Mouse (Mus musculus) forebrain, embryonic 14.5 days (tissue): Measurements from ENCODE around the gene Odf3l2. TPM values are rescaled to one million over a fixed set of nuclear protein-coding genes. Genes with fewer than 3 reads are reported as not detected.
A peak's percentile ranks its signal among the peaks of the same experiment; 100 is the strongest.

Source experiments
- ATAC-seq: fragments of 200-750 bp; cut with Nextera tagmentation; 2 replicates; pipeline ENCODE4 v1.8.0; 2017; ENCODE audit warnings: mild to moderate bottlenecking, moderate library complexity
- DNase-seq: peaks from one replicate; pipeline ENCODE4 v3.0.0-alpha.2; 2015; ENCODE audit warnings: low spot score
- H3K27ac ChIP-seq: fragments of 300-500 bp; sonication (generic); 2 replicates; pipeline ENCODE4 v1.5.1; 2014; ENCODE audit warnings: low read depth, mild to moderate bottlenecking, control low read depth, low read length, moderate library complexity
- H3K27me3 ChIP-seq: fragments of 300-500 bp; sonication (generic); replicated peaks from 2 replicates; pipeline ENCODE4 v1.6.1; 2014; ENCODE audit warnings: low read length, control low read depth, mixed read lengths; ENCODE audit not compliant: control insufficient read depth, insufficient read depth
- H3K36me3 ChIP-seq: fragments of 300-500 bp; sonication (generic); 2 replicates; pipeline ENCODE4 v1.6.1; 2014; ENCODE audit warnings: low read length, control low read depth; ENCODE audit not compliant: control insufficient read depth, insufficient read depth
- H3K4me1 ChIP-seq: fragments of 300-500 bp; sonication (generic); 2 replicates; pipeline ENCODE4 v1.6.1; 2014; ENCODE audit warnings: antibody characterized with exemption, low read length, control low read depth; ENCODE audit not compliant: control insufficient read depth, insufficient read depth
- H3K4me2 ChIP-seq: fragments of 300-500 bp; sonication (generic); 2 replicates; pipeline ENCODE4 v1.6.1; 2014; ENCODE audit warnings: mild to moderate bottlenecking, control low read depth, low read length
- H3K4me3 ChIP-seq: fragments of 300-500 bp; sonication (generic); 2 replicates; pipeline ENCODE4 v1.5.1; 2014; ENCODE audit warnings: low read depth, low read length, control low read depth
- H3K9ac ChIP-seq: fragments of 300-500 bp; sonication (generic); 2 replicates; pipeline ENCODE4 v1.6.1; 2014; ENCODE audit warnings: mild to moderate bottlenecking, low read length, control low read depth, moderate library complexity
- H3K9me3 ChIP-seq: fragments of 300-500 bp; sonication (generic); replicated peaks from 2 replicates; pipeline ENCODE4 v1.6.1; 2016; ENCODE audit warnings: low read length, control low read depth, mixed read lengths; ENCODE audit not compliant: control insufficient read depth
- WGBS: fragments of 180-500 bp; shearing (Covaris S2); extraction: QIAGEN DNeasy Blood & Tissue Kit; methylation state at CpG from one replicate; pipeline ENCODE4 v1.1.7; 2014; 5-methylcytosine and 5-hydroxymethylcytosine counted together
- polyA plus RNA-seq: library from polyadenylated mRNA; unstranded; fragments of >200 nt; fragmentation: Nextera tagmentation; extraction: Ambion mirVana; gene quantifications from 2 replicates; pipeline ENCODE4 v1.2.1, GENCODE M21; 2014

Gene Odf3l2
- polyA plus RNA-seq, 1 experiment from 2014 or later: 0.14 TPM

- H3K9me3 ChIP-seq: no peaks in the 10 kb centered on the region
- H3K4me1 ChIP-seq: peaks cover 10% of the 10 kb centered on the region
- no peak for DNase-seq
- no peak for ATAC-seq
- H3K4me2 ChIP-seq: no peak overlapping the region
- no peak overlapping the region for H3K4me3 ChIP-seq
- 94% methylated on average over 25 of the region's 25 CpGs for whole genome bisulfite sequencing
- no peak overlapping the region for H3K27ac ChIP-seq
- peaks cover 56% of the 10 kb centered on the region for H3K36me3 ChIP-seq
- no peak overlapping the region for H3K9ac ChIP-seq
- no peaks in the 10 kb centered on the region for H3K27me3 ChIP-seq
These were observed 39.4 kb upstream of the Odf3l2 start for GRCm38 (mm10) chr10:79684770-79685600.

GRCm38 (mm10) chr10:79683726-79684640, 38.4 kb upstream of the Odf3l2 start:
- Histone ChIP-seq H3K9me3 (no peaks in the 10 kb centered on the region), H3K36me3 (peaks cover 49% of the 10 kb centered on the region), H3K4me3 (0 out of 2 replicates have a peak overlapping the region, but pooled peaks have one; percentile 77), H3K27me3 (no peaks in the 10 kb centered on the region), H3K27ac (no peak overlapping the region), H3K9ac (peak overlapping the region; percentile 82; the same call in 1 of the 2 replicates), H3K4me2 (peak overlapping the region; percentile 90), H3K4me1 (peaks cover 10% of the 10 kb centered on the region)
- 89% methylated on average over 6 of the region's 6 CpGs for WGBS
- ATAC-seq: no peak
- no peak for DNase-seq

- Histone ChIP-seq H3K27ac (no peak overlapping the region), H3K4me3 (peak overlapping the region; percentile 77)
- 10% methylated on average over 10 of the region's 10 CpGs for WGBS
These were observed 37.5 kb upstream of the Odf3l2 start for GRCm38 (mm10) chr10:79682916-79683582.

GRCm38 (mm10) chr10:79682551-79682915, 37.0 kb upstream of the Odf3l2 start:
- ATAC-seq (0 out of 2 replicates have a peak, but pooled peaks have one; percentile 2), DNase-seq (no peak)
- no peaks in the 10 kb centered on the region for H3K9me3 ChIP-seq
- H3K9ac ChIP-seq: peak overlapping the region; percentile 82
- H3K4me3 ChIP-seq: peak overlapping the region; percentile 77
- H3K27ac ChIP-seq: peak overlapping the region; percentile 60; the same call in 1 of the 2 replicates
- no peaks in the 10 kb centered on the region for H3K27me3 ChIP-seq
- peaks cover 10% of the 10 kb centered on the region for H3K4me1 ChIP-seq
- peak overlapping the region; percentile 90 for H3K4me2 ChIP-seq
- H3K36me3 ChIP-seq: peaks cover 34% of the 10 kb centered on the region
- WGBS: 0% methylated on average over 9 of the region's 10 CpGs

More at GRCm38 (mm10) chr10:79682916-79683582, 37.5 kb upstream of the Odf3l2 start:
- H3K4me2 ChIP-seq: peak overlapping the region; percentile 90
- peak; percentile 43 for DNase-seq
- peaks cover 10% of the 10 kb centered on the region for H3K4me1 ChIP-seq
- ATAC-seq: no peak
- peak overlapping the region; percentile 82 for H3K9ac ChIP-seq
- peaks cover 39% of the 10 kb centered on the region for H3K36me3 ChIP-seq
- no peaks in the 10 kb centered on the region for H3K27me3 ChIP-seq
- H3K9me3 ChIP-seq: no peaks in the 10 kb centered on the region

GRCm38 (mm10) chr10:79681591-79682245, 36.2 kb upstream of the Odf3l2 start, which contains the start of gene Cdc34:
Cdc34 (plus strand) TSS chr10:79682195.
- ATAC-seq: peak; percentile 96
- Histone ChIP-seq H3K9ac (peak within 1 kb of the TSS; percentile 82), H3K27me3 (no peaks in the 10 kb centered on the region), H3K4me1 (peaks cover 10% of the 10 kb centered on the region), H3K4me3 (peak within 1 kb of the TSS; percentile 77), H3K4me2 (peak within 1 kb of the TSS; percentile 90), H3K36me3 (peaks cover 26% of the 10 kb centered on the region), H3K9me3 (no peaks in the 10 kb centered on the region), H3K27ac (peak within 1 kb of the TSS; percentile 84)
- WGBS: 1% methylated on average over 67 of the region's 84 CpGs
- DNase-seq: peak; percentile 99

- WGBS: 43% methylated on average over 11 of the region's 11 CpGs
- Histone ChIP-seq H3K9me3 (no peaks in the 10 kb centered on the region), H3K27me3 (no peaks in the 10 kb centered on the region), H3K9ac (peak overlapping the region; percentile 61), H3K4me1 (peaks cover 10% of the 10 kb centered on the region), H3K4me3 (peak overlapping the region; percentile 77), H3K36me3 (peaks cover 21% of the 10 kb centered on the region), H3K27ac (peak overlapping the region; percentile 84), H3K4me2 (peak overlapping the region; percentile 47)
- DNase-seq (no peak), ATAC-seq (peak; percentile 6)
These were observed 35.3 kb upstream of the Odf3l2 start for GRCm38 (mm10) chr10:79680606-79681495.

GRCm38 (mm10) chr10:79675346-79676035, 30.0 kb upstream of the Odf3l2 start:
- peaks cover 11% of the 10 kb centered on the region; the same call in 1 of the 2 replicates for H3K36me3 ChIP-seq
- ATAC-seq: no peak
- H3K4me2 ChIP-seq: no peak overlapping the region
- no peak overlapping the region for H3K9ac ChIP-seq
- no peak overlapping the region for H3K27ac ChIP-seq
- H3K27me3 ChIP-seq: no peaks in the 10 kb centered on the region
- H3K4me3 ChIP-seq: no peak overlapping the region
- DNase-seq: no peak
- no peaks in the 10 kb centered on the region for H3K9me3 ChIP-seq
- 59% methylated on average over 44 of the region's 44 CpGs for WGBS
- H3K4me1 ChIP-seq: peaks cover 4% of the 10 kb centered on the region
